Mouse (Mus musculus) lung, postnatal 0 days (tissue): Measurements from ENCODE around the gene Msl1. TPM values are rescaled to one million over a fixed set of nuclear protein-coding genes. Genes with fewer than 3 reads are reported as not detected.
"Not testable (repeated sequence)": the region's sequence is repeated elsewhere in the genome, so short reads cannot be mapped to it uniquely, and the experiment has no call there.

Source experiments
- ATAC-seq: fragments of 200-750 bp; cut with Nextera tagmentation; 2 replicates; pipeline ENCODE4 v1.8.0; 2017; ENCODE audit warnings: moderate library complexity
- DNase-seq: peaks from one replicate; pipeline ENCODE4 v3.0.0-alpha.2; 2016; ENCODE audit warnings: low spot score
- H3K27ac ChIP-seq: fragments of 300-500 bp; sonication (generic); 2 replicates; pipeline ENCODE4 v1.5.1; 2014; ENCODE audit warnings: antibody characterized with exemption, mild to moderate bottlenecking, low read length, mixed read lengths
- H3K27me3 ChIP-seq: fragments of 300-500 bp; sonication (generic); replicated peaks from 2 replicates; pipeline ENCODE4 v1.6.1; 2014; ENCODE audit warnings: low read length, mixed read lengths; ENCODE audit not compliant: insufficient read depth
- H3K36me3 ChIP-seq: fragments of 300-500 bp; sonication (generic); 2 replicates; pipeline ENCODE4 v1.6.1; 2014; ENCODE audit warnings: low read length, mixed read lengths; ENCODE audit not compliant: insufficient read depth
- H3K4me1 ChIP-seq: fragments of 300-500 bp; sonication (generic); 2 replicates; pipeline ENCODE4 v1.6.1; 2014; ENCODE audit warnings: antibody characterized with exemption, low read depth, low read length, mixed read lengths; ENCODE audit not compliant: insufficient read depth
- H3K4me2 ChIP-seq: fragments of 300-500 bp; sonication (generic); replicated peaks from 2 replicates; pipeline ENCODE4 v1.6.1; 2014; ENCODE audit warnings: low read depth, mild to moderate bottlenecking, low read length, moderate library complexity, mixed read lengths
- H3K4me3 ChIP-seq: fragments of 300-500 bp; sonication (generic); 2 replicates; pipeline ENCODE4 v1.5.1; 2014; ENCODE audit warnings: low read depth, low read length
- H3K9ac ChIP-seq: fragments of 300-500 bp; sonication (generic); replicated peaks from 2 replicates; pipeline ENCODE4 v1.6.1; 2014; ENCODE audit warnings: low read depth, mild to moderate bottlenecking
- H3K9me3 ChIP-seq: fragments of 300-500 bp; sonication (generic); 2 replicates; pipeline ENCODE4 v1.6.1; 2016; ENCODE audit warnings: low read length, mixed read lengths
- CTCF ChIP-seq: IDR thresholded peaks from 2 replicates; pipeline ENCODE4 v1.5.1; 2016; ENCODE audit warnings: antibody characterized with exemption, mild to moderate bottlenecking
- EP300 ChIP-seq: IDR thresholded peaks from 2 replicates; pipeline ENCODE4 v1.6.1; 2016; ENCODE audit warnings: antibody characterized with exemption, mild to moderate bottlenecking, control low read depth
- WGBS: fragments of 180-500 bp; shearing (Covaris S2); extraction: QIAGEN DNeasy Blood & Tissue Kit; methylation state at CpG from one replicate; pipeline ENCODE4 v1.1.7; 2014; 5-methylcytosine and 5-hydroxymethylcytosine counted together
- polyA plus RNA-seq: library from polyadenylated mRNA; unstranded; fragments of >200 nt; fragmentation: Nextera tagmentation; extraction: Ambion mirVana; gene quantifications from 2 replicates; pipeline ENCODE4 v1.2.1, GENCODE M21; 2015

The Msl1 gene
- polyA plus RNA-seq, 1 experiment from 2014 or later = 16.3 TPM

GRCm38 (mm10) chr11:98820968-98821367, 25.7 kb downstream of the Msl1 start:
- H3K36me3 ChIP-seq = peaks cover 50% of the 10 kb centered on the region
- H3K27me3 ChIP-seq = no peaks in the 10 kb centered on the region
- 90% methylated on average over 5 of the region's 5 CpGs for WGBS
- DNase-seq = no peak
- no peak overlapping the region for H3K4me2 ChIP-seq
- no peaks in the 10 kb centered on the region for H3K9me3 ChIP-seq
- H3K27ac ChIP-seq = no peak overlapping the region
- TF ChIP-seq EP300 = no peak
- no peak for TF ChIP-seq CTCF
- no peak overlapping the region for H3K9ac ChIP-seq
- H3K4me3 ChIP-seq = no peak overlapping the region
- no peaks in the 10 kb centered on the region for H3K4me1 ChIP-seq
- no peak for ATAC-seq

- peaks cover 51% of the 10 kb centered on the region for H3K36me3 ChIP-seq
- H3K9me3 ChIP-seq, ATAC-seq, H3K4me3 ChIP-seq, H3K27ac ChIP-seq, H3K4me1 ChIP-seq, H3K4me2 ChIP-seq, H3K9ac ChIP-seq, DNase-seq, H3K27me3 ChIP-seq: not testable (repeated sequence)
- 100% methylated on average over 2 of the region's 2 CpGs for WGBS
Observed at GRCm38 (mm10) chr11:98826071-98826470, 30.8 kb downstream of the Msl1 start.

- H3K36me3 ChIP-seq = peaks cover 45% of the 10 kb centered on the region
- no peaks in the 10 kb centered on the region for H3K27me3 ChIP-seq
- TF ChIP-seq EP300 = no peak
- TF ChIP-seq CTCF = no peak
Observed at GRCm38 (mm10) chr11:98827877-98828276, 32.6 kb downstream of the Msl1 start.

GRCm38 (mm10) chr11:98829091-98829775, 33.9 kb downstream of the Msl1 start:
- TF ChIP-seq CTCF (peak; percentile 84), EP300 (no peak)

More at GRCm38 (mm10) chr11:98827877-98828276, 32.6 kb downstream of the Msl1 start:
- Histone ChIP-seq H3K4me2 (no peak overlapping the region), H3K4me1 (no peaks in the 10 kb centered on the region), H3K27ac (no peak overlapping the region), H3K9ac (no peak overlapping the region), H3K4me3 (no peak overlapping the region), H3K9me3 (no peaks in the 10 kb centered on the region)
- WGBS = 78% methylated on average over 2 of the region's 2 CpGs
- no peak for DNase-seq
- no peak for ATAC-seq

GRCm38 (mm10) chr11:98829875-98830274, 34.6 kb downstream of the Msl1 start:
- 54% methylated on average over 4 of the region's 4 CpGs for WGBS
- no peak overlapping the region for H3K27ac ChIP-seq
- DNase-seq = no peak
- H3K9me3 ChIP-seq = no peaks in the 10 kb centered on the region
- no peak overlapping the region for H3K4me3 ChIP-seq
- H3K4me1 ChIP-seq = no peaks in the 10 kb centered on the region
- TF ChIP-seq CTCF (no peak), EP300 (no peak)
- peaks cover 39% of the 10 kb centered on the region for H3K36me3 ChIP-seq
- ATAC-seq = no peak
- H3K9ac ChIP-seq = no peak overlapping the region
- no peak overlapping the region for H3K4me2 ChIP-seq
- no peaks in the 10 kb centered on the region for H3K27me3 ChIP-seq

More at GRCm38 (mm10) chr11:98829091-98829775, 33.9 kb downstream of the Msl1 start:
- 66% methylated on average over 12 of the region's 12 CpGs for WGBS
- peaks cover 40% of the 10 kb centered on the region for H3K36me3 ChIP-seq
- H3K27me3 ChIP-seq = no peaks in the 10 kb centered on the region
- no peaks in the 10 kb centered on the region for H3K4me1 ChIP-seq
- peak; percentile 84 for DNase-seq
- no peaks in the 10 kb centered on the region for H3K9me3 ChIP-seq
- no peak overlapping the region for H3K27ac ChIP-seq
- ATAC-seq = 0 out of 2 replicates have a peak, but pooled peaks have one; percentile 33
- H3K4me3 ChIP-seq = no peak overlapping the region
- H3K4me2 ChIP-seq = no peak overlapping the region
- no peak overlapping the region for H3K9ac ChIP-seq

GRCm38 (mm10) chr11:98835296-98835695, 40.0 kb downstream of the Msl1 start:
- no peak for ATAC-seq
- 54% methylated on average over 5 of the region's 5 CpGs for WGBS
- Histone ChIP-seq H3K9me3 (no peaks in the 10 kb centered on the region), H3K36me3 (peaks cover 16% of the 10 kb centered on the region; the same call in 1 of the 2 replicates), H3K4me2 (no peak overlapping the region), H3K4me1 (0 out of 2 replicates have a peak, but pooled peaks cover 4% of the 10 kb centered on the region), H3K4me3 (no peak overlapping the region), H3K9ac (no peak overlapping the region), H3K27ac (0 out of 2 replicates have a peak overlapping the region, but pooled peaks have one; percentile 32), H3K27me3 (peaks cover 5% of the 10 kb centered on the region)
- TF ChIP-seq EP300 = no peak
- no peak for TF ChIP-seq CTCF
- no peak for DNase-seq
